Mouse (Mus musculus) liver, adult 2 months (tissue): ENCODE data around the gene Cacna1c.

ENCODE experiments used
- CTCF ChIP-seq: fragments of 200-500 bp; IDR thresholded peaks from 2 replicates; pipeline ENCODE4 v1.5.1; 2011; ENCODE audit warnings: low read depth, low read length, control low read depth
- POLR2A ChIP-seq: fragments of 200-500 bp; IDR thresholded peaks from 2 replicates; pipeline ENCODE4 v1.6.1; 2011; ENCODE audit warnings: low read length, control low read depth; ENCODE audit not compliant: insufficient read depth; ENCODE audit errors: extremely low read depth

DNA sequence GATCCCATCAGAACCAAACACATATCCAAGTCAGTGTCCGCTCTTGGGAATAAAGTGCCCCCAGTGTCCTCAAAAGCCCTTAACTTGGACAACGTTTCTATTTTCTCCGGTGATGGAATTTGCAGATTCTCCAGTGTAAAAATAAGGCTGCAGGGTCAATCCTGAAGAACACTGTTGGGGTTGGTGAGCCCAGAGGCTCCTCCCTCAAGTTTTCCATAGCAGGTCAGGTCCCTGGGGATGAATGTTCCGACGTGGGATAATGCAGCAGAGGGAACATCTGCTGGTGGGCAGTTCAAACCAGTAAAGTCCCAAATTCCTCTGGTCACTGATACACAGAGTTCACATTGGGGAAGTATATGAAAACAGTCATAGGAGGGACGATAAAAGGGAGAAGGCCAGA, 203.8 kb downstream of the Cacna1c start:
- TF ChIP-seq POLR2A (no peak), CTCF (no peak)
